Mouse (Mus musculus) adipocyte (in vitro differentiated cells): ENCODE data around the gene Pde4d.

ENCODE experiments used
- DNase-seq: peaks from one replicate; pipeline ENCODE4 v3.0.0-alpha.2; 2016; ENCODE audit warnings: low spot score

The Pde4d gene

DNA sequence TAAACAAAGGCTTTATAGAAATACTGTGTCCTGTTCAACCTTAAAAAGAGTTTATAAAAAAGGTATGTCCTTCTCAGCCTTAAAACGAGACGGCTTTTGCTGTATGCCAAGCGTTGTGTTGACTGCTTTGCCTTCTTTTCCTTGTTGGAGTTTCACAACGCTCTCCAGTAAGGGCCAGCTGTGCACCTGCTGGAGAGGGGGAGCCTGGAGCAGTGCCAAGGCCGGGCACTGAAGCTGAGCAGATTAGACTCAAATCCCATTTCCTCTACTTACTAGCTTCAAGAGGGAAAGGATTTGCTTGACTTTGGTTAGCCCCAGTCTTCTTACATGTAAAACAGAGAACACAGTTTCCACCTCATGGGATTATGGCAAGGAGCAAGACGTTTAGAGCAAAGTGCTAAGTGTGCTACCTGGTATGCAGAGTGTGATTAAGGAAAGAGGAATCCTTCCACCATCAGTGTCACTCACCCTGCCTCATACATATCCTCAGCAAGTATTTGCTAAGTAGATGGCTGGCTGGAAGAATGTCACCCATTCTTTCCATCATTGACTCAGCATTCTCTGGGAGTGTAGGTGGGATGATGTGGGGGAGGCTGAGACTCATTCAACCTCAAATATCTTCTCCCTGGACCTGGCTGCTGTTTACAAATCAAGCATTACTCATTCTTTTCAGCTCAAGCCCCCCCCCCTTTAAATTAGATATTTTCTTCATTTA lies 149.6 kb downstream of the Pde4d start:
- no peak for DNase-seq

DNA sequence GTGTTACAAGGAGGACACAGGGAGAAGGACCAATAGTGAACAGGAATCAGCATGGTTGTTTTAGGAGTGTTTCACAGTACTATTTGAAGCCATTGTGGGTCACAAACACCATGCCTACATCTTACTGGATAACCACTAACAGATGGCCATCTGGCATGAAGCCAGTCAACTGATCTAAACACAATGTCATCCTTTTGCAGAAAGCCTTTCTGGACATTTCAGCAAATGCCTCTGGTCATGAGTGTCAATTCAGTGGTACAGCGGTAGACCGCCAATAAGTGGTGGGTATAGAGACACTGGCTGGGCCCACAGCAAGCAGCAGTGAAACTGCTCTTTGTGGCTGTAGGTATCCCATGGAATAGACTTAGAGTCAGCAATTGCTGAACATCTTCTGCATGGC lies 151.3 kb downstream of the Pde4d start:
- peak; percentile 12 for DNase-seq

DNA sequence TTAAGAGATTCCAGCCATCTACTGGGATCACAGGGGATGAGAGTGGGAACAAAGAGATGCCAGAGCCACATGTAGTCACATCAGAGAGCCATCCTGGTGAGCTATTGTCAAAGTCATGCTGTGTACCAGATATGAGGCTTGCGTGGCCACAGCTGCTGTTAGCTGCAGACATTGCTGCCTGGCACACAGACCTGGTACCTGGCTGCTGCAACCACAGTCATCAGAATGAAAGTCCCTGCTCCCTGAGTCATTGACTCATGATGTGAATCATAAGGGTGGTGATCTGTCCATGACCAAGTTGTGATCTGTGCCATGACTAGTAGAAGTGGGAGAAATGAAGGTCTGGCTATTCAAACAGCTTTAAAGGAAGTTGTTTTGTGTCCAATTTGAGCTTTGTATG lies 153.8 kb downstream of the Pde4d start:
- no peak for DNase-seq

DNA sequence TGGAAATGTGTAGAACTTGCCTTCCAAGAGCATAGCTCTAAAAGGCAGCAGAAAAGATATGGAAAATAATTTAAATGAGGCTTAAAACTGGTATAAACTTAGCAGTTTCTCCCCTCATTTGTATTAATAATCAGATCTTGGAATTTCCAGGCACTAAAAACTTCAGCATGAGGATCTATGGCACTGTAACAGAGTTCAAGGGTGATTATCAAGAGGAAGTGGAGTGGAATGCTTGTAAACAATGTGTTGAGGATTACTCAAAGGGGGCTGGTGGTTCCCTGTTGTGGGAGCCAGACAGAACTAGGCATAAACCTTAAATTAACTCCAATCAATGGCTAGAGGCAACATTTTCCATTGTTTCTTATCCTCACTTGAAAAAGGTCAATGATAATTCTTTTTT lies 154.5 kb downstream of the Pde4d start:
- no peak for DNase-seq

DNA sequence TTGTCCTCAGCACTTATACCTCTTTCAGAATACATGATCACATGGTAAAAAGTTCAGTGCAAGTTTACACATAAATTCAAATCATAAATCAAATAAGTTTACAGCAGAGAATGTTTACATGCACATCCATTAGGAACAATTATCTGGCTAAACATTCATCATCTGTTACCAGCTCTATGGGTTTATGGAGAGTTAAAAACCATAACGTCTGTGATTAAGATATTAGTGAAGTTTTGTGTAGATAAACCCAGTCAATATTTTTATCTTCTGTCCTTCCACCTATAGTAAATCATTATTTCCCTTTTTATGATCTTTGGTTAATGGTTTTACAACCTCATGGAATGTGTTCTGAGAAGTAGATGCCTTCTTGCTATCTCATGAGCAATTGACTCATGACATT lies 168.5 kb downstream of the Pde4d start:
- DNase-seq = no peak

DNA sequence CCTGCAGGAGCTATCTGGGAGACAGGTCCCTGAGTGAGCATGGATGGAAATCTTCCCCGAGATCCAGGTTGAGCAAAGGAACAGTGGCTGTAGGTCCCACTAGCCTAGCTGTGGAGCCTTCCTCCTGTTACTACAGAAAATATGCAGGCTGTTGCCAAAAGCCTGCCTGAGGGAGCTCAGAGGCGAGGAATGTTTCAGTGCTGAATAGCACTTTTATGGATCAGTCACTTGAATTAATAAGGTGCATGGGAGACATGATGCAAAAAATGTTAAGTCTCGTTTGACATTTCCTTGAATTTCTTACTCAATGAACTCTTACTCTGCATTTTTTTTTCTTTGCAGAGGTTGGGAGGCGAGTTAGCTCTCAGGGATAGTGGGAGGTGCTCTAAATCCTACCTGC lies 172.9 kb downstream of the Pde4d start:
- no peak for DNase-seq

DNA sequence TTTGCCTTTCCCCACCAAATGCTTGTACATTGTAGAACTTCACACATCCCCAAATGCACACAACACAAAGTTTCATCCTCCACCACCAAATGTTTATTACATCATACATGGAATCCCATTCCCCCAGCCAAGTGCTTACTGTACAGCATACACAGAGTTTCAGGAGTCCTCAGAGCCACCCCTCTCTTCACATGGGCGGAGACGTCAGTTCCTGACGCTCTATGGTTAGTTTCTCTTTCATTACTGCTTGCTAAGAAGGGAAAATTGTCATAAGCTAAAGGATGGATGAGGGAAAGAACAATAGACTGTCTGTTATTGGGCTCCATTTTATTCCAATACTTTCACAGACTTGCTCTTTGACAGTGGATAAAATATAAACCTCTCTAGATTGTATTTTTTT lies 174.2 kb downstream of the Pde4d start:
- DNase-seq = no peak

DNA sequence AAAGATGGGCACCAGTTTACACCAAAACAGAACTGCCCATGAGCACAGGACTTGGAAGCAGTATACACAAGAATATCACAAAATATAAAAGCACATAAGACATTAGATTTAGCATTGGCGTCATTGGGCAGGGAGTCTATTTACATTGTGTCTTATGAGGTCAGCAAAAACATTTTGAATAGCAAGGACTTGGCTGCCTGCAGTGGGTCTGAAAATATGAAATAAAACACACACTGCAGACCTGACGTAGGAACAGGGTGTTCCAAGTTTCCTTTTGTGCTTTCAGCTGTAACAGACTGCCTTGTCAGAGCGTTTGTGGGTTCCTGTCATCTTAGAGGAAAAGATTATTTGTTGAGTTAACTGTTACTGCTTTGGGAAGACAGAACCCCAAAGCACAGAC lies 176.4 kb downstream of the Pde4d start:
- no peak for DNase-seq

DNA sequence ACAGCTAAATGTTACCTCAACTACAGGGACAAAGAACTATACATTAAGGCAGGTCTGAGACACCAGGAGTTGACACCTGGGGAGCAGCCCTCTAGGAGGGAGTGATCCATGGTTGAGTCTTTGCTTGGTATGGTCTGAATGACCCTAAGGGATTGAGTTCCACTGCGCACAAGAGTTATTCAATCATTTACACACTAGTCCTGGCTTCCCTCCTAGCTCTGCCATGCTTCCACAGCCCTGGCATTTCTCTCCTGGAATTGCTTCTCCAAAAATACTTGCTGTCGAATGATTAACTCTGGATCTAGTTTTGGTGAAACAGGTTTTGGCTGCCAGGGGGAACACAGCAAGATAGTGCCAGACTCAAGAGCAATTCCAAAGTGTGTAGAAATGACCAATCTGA lies 178.8 kb downstream of the Pde4d start:
- no peak for DNase-seq

DNA sequence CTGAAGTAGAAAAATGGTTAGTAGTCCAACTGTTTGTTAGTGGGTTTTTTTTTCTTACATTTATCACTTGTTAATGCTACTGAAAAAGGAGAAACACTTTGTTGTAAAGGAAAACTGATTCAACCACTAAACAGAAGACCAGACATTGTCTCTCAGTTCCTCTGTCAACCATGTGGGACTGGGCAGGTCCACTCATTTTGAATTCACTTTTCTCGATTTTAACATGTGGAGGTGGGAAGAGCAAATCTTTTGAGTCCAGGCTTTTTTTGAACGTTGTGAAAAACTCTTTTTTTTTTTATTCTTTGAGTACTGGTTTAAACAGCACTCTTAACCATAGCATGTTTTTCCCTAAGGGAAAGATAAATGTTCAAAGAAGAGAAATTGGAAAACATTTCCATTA lies 180.8 kb downstream of the Pde4d start:
- DNase-seq = no peak

DNA sequence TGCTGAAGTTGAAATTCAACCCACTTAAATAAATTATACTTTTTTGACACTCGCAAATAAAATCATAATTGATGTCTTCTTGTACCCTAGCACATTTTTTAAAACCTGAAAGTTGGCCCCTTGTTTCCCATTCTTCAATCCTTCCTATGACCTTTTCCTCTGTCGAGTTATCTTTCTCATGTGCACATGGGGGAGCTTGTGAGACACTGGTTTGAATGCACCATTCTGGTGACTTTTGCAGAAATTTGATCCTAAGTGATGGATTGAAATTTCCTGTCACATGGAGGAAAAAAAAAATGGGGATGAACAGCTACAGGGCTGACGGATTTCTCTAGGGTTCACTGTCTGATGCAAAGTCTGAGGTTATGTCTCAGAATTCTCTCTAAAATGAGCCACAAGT lies 181.5 kb downstream of the Pde4d start:
- peak; percentile 60 for DNase-seq

DNA sequence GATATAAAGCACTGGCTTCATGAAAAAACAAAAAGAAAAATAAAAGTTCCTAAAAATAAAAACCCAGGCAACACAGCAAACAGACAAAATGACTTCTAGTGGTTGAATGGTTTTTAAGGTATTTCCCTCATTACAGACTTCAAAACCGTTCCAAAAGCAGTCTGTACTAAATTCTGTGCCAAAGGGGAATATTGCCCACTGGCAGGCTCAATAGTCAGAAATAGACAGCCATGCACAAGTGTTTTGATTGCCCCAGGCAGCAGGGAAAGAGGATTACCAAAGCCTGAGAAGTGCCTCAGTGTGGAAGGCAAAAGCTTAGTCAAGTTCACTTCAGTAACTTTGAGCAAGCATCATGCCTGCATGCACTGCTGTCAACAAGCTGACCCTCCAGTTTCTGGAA lies 186.8 kb downstream of the Pde4d start:
- peak; percentile 48 for DNase-seq

DNA sequence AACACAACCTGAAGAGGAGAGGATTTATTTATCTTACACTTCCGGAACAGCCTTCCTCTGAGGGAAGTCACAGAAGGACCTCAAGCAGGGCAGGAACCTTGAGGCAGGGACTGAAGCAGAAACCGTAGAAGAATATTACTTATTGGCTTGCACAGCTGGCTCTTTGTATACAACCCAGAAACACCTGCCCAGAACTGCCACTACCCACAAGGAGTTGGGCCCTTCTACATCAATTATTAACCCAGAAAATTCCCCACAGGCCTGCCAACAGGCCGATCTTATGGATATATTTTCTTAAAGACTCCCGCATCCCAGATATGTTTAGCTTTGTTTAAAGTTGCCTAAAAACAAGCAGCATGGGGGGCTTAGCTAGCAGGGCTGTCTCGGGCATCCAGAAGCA lies 192.5 kb downstream of the Pde4d start:
- DNase-seq = no peak

DNA sequence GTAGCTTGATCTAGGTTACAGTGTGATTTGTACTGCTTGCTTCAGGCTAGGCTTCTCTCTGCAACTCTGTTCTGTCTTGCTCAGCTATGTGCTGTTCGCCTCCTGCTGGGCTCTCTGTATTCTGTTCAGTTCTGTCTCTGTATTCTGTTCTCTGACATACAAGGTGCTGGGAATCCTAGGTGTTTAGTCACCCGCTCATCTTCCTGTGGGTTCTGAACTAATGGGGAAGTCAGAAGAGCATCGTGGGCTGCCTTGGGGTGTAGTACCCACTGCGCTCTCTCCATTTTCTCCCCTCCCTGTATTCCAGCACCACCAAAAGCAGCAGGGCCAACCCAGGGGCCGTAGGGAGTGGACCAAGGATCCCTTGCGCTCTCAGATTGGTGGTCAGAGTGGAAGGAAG lies 197.1 kb downstream of the Pde4d start:
- no peak for DNase-seq

DNA sequence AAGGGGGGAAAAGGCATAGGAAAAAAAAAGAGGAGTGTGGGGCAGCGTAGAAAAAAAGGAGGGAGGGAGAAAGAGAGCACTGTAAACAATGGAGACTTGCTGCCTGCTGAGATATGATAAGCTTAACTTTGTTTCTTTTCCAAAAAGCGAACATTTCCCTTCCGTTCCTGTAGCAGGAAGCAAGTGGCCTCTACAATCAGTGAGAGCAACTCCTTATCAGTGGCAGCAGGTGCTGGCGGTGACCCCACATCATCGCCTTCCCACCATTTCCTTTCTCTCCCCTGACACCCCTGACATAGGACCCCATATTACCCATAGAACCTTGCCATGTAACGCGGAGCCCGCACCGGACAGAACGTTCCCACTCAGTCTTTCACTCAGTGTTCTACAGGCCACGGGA lies 197.5 kb downstream of the Pde4d start:
- DNase-seq = no peak

DNA sequence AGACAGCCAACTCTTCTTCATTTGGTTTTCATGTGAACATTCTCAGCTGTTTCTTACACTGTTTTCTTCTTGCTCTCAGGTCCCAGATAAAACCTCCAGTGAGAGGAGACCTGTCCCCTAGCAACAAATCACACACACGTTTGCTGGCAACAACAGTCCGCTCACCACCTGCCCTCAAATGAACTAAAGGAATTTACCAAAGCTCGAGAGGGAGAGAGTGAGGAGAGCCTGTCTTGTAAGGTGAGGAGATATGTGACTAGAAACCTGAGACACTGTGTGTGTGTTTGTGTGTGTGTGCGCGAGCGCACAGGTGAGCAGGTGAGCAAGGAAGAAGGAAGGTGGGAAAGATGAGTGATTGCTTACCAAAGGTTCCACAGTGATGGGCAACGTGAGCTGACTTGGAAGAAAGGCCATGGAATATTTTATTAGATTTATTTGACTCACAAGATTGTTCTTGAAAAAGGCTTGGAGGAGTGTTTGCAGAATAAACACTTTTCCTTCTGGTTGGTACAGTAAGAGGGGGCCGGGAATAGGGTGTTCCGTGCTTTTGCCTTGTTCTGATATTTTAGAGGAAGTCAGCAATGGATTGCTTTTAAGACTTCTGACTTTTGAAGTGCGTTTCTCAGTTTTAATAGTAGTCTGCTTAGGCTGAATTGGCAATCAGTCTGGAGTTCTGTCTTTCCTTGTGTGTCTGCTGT lies 204.4 kb downstream of the Pde4d start:
- no peak for DNase-seq

DNA sequence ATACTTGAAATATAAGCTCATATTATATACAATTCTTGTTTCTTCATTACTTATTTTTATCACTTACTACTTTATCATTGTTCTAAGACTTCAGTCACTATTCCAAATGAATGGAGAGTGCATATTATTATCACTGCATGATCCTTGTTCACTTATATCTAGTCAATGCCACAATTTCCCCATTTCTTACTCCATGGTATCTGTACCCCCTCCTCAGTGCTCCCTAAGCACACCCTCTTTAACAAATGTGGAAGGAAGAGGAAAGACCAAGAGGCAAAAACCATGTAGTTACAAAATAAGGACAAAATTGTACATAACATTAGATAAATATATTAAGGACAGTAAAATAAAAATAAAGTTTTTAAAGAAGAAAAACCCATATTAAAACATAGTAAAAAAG lies 216.8 kb downstream of the Pde4d start:
- DNase-seq = no peak

DNA sequence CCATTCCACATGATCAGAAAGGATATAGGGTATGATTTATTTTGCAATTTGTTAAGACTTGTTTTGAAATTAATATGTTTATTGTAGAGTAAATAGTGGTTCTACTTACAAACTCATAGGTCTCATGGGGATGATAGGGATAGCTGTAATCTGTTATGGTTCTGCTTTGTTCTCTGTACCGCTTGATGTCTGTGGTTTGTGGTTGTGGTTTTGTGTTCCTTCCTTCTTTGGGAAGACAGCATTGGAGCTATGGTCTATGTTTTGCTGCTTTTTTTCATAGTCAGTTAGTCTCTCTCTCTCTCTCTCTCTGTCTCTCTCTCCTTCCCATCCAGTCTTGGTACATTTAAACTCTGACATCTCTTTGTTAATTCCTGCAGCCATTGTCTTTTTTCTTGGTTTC lies 217.3 kb downstream of the Pde4d start:
- DNase-seq = no peak

DNA sequence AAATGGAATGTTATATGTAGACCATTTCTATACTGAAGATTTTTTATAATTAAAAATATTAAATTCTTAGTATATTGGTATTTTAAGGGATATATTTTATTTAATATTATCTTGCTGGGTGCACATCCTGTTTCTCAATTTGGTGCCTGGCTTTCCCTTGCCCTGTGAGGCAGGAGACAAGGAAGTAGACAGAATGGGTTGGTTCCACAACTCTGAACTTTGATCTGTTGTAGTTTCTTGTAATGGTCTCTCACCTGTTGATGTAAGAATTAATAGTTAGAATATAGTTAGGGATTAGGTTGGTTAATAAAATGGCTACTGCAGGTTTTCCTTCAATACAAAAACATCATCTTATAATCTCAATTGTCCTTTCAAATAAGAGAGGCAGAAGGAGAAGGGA lies 227.3 kb downstream of the Pde4d start:
- no peak for DNase-seq

DNA sequence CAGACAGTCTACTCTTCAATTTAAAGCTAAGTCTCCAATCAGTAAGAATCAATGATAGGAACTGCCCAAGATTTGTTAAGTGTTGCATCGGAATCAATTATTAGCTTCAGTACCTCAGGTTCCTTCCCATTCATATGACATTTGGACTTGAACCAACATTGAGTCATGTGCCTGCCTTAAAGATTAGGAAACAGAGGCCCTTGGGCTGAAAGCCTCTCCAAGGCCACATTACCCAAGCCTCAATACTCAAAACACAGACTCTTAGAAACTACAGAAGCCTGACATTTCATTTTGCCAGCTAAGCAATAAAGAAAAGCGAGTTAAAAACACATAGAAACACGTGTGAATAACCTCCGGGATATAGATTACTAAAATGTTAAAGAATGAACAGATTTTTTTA lies 233.3 kb downstream of the Pde4d start:
- peak; percentile 38 for DNase-seq

DNA sequence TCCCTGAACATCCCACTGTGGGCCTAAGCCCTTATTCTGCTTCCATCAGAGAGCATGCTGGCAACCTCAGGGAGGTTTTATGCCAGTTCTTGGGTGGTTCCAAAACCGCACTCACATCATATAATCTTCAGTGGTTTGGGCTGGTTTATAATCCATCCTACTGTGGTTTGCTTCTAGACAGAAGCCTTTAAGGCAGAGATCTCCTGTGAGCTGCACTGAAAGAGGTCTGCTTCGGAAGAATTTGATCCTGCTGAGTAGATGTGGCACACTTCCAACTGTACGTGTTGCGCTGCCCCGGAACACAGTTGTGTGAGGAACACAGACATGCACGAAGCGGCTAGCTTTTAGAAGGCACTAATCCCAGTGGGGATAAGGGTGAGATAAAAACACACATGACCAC lies 236.1 kb downstream of the Pde4d start:
- DNase-seq = no peak

DNA sequence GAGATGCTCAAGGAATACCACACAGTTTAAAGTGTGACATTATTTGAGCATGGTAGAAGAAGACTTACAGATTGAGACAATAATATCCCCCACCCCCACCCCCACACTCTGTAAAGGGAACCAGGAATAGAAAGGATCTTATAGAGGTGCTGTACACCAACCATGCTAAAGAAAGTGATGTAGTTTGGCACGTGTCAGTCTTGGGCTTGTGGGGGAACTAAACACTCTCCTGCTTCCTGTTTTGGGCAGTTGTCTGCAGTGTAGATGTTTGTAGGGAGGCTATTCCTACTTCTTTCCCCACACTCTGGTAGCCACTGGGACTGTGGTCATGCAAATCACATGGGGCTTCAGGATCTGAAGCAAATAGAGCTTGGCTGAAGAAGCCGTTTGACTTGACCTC lies 236.5 kb downstream of the Pde4d start:
- DNase-seq = no peak

DNA sequence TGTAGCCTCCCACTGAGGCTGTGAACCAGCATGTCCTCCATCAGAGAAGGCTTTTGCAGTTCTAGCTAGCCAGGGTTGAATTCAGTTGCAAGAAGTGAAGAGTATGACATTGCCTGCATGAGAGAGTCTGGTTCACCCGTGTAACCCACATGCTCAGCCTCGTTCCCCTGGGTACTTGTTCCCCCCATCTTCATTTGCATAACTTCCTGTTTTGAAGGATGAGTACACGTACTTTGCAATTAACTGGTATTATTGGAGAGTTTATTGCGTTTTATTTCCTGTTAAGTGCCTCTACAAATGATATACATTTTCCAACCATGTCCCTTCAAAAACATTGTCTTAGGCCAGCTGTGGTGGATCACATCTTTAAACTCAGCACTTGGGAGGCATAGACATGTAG lies 237.1 kb downstream of the Pde4d start:
- no peak for DNase-seq

DNA sequence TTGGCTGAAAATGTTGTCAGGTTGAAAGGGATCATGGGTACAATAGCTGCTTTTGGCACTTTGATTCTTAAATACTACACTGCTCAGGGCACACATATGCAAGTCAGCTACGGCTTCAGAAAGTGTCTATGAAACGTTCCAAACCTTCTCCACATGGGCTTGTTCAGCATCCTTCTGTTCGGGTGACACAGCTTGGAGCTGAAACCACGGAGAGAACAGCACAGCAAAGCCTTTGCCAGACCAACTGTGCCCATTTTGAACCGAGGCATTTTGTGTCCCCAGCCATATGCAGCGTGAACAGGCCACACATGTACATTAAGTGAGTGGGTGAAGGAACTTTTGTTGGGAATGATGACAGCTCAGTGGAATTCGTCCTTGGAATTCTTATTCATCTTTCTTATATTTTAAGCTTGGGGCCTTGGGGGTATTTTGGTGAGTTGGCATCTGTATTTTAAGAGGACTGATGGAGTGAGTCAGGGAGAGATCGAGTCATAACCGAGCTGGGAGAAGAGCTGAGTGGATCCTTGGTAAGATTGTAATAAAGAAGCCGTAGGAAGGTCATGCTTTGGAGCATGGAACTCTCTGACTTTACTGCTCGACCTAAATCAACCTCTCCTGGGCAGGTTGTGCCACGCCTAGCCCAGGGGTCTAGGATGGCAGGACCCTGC lies 243.3 kb downstream of the Pde4d start:
- no peak for DNase-seq
